21 mouse cellular contexts compared by ENCODE assay signal in the genomic region with DNA sequence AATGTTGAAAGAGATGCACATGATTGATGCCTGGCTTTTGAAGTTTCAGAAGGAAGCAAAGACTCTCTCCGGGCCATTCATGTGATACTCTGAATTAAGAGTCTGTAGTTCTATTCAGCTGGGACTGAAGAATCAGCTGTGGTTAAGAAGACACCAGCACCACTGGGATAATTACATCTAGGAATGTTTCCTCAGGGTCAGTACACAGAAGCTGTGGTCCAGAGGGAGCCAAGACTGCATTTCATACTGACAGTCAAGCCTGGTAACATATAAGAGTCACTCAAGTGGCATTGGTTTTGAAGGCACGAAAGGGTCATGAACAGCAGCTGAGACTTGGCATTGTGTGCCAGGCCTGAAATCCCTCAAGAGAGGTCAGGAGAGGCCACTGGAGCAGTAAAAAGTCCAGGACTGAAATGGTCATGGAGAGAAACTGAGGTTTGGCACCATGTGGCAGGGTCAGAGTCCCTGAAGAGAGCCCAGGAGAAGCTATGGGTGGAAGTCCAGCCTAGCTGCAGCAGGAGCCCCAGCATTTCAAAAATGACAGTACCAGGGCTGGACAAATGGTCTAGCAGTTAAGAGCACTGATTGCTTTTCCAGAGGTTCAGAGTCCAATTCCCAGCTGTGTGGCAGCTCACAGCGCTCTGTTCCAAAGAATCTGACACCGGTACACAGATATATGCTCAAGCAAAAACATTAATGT. TPM values are rescaled to one million over a fixed set of nuclear protein-coding genes. Genes with fewer than 3 reads are reported as not detected.
A peak's percentile ranks its signal among the peaks of the same experiment; 100 is the strongest.
DNase-seq lines count a peak whose midpoint lies in the region; ATAC-seq and TF ChIP-seq lines count a peak whose summit lies in the region.
"Had no signal": no experiment of that assay in that cellular context is flagged by ENCODE, and none has a peak within 500 bp of the region (broad histone marks: within the 10 kb centered on the region; RNA-seq: fewer than 3 reads in every experiment).

No protein-coding gene starts in this region.

- no peak overlapping the region for H3K27ac ChIP-seq in liver, adult 2 months (replicated peaks; ENCODE audit: insufficient read depth, low read depth, low read length)
- H3K27ac ChIP-seq in cortical plate, adult 2 months (ENCODE audit: insufficient read depth, low read length): 0 out of 2 replicates have a peak overlapping the region, but pooled peaks have one; percentile 29
- H3K27ac ChIP-seq in liver, embryonic 14.5 days: no peak overlapping the region
- H3K27ac ChIP-seq: embryonic facial prominence, embryonic 10.5 days; hindbrain, embryonic 10.5 days; limb, embryonic 15.5 days; neural tube, embryonic 13.5 days had no signal

- peaks cover 3% of the 10 kb centered on the region; the same call in 1 of the 2 replicates for H3K4me1 ChIP-seq in liver, adult 2 months (ENCODE audit: control insufficient read depth, insufficient read depth, low read length)
- peaks cover 6% of the 10 kb centered on the region for H3K4me1 ChIP-seq in cortical plate, adult 2 months (ENCODE audit: control insufficient read depth, insufficient read depth, low read length)
- peaks cover 20 to 29% of the 10 kb centered on the region in 2 experiments for H3K4me1 ChIP-seq in liver, embryonic 14.5 days (replicated peaks; ENCODE audit: control insufficient read depth in 2 of 2, insufficient read depth in 2 of 2, low read length in 1 of 2)
- H3K4me1 ChIP-seq: embryonic facial prominence, embryonic 10.5 days; hindbrain, embryonic 10.5 days; limb, embryonic 15.5 days; neural tube, embryonic 13.5 days had no signal

- TF ChIP-seq CTCF in liver, adult 2 months (IDR thresholded peaks at IDR 0.05; ENCODE audit: low read depth, low read length): no peak
- TF ChIP-seq CTCF in cortical plate, adult 2 months (IDR thresholded peaks at IDR 0.05; ENCODE audit: extremely low read depth, insufficient read depth, low read length): no peak
- TF ChIP-seq CTCF in liver, embryonic 14.5 days (IDR thresholded peaks at IDR 0.05; ENCODE audit: low read depth): no peak

- 42% methylated on average over 4 of the region's 4 CpGs for WGBS in liver, adult 2 months
- 90% methylated on average over 4 of the region's 4 CpGs for WGBS in liver, embryonic 14.5 days (ENCODE audit: insufficient replicate concordance)

- no peaks in the 10 kb centered on the region for H3K36me3 ChIP-seq in liver, adult 2 months (ENCODE audit: control insufficient read depth, insufficient read depth, low read length)
- H3K36me3 ChIP-seq in liver, embryonic 14.5 days (replicated peaks; ENCODE audit: control insufficient read depth, insufficient read depth, low read depth): no peaks in the 10 kb centered on the region
- H3K36me3 ChIP-seq: embryonic facial prominence, embryonic 10.5 days; hindbrain, embryonic 10.5 days; limb, embryonic 15.5 days; neural tube, embryonic 13.5 days had no signal

- H3K4me3 ChIP-seq in liver, adult 2 months (ENCODE audit: insufficient read depth, low read depth, low read length): no peak overlapping the region
- H3K4me3 ChIP-seq in cortical plate, adult 2 months (ENCODE audit: insufficient read depth, low read length): no peak overlapping the region
- H3K4me3 ChIP-seq in liver, embryonic 14.5 days (ENCODE audit: insufficient read depth in 1 of 2, low read depth in 2 of 2, low read length in 2 of 2): no peak overlapping the region
- H3K4me3 ChIP-seq: embryonic facial prominence, embryonic 10.5 days; erythroblast, embryonic 14.5 days; hindbrain, embryonic 10.5 days; limb, embryonic 15.5 days; neural tube, embryonic 13.5 days had no signal

- no peaks in the 10 kb centered on the region for H3K79me2 ChIP-seq in liver, adult 2 months (ENCODE audit: control insufficient read depth, insufficient read depth, low read length)

- DNase-seq in kidney, adult 11 months: peak; percentile 24
- DNase-seq in kidney, postnatal 10 days: no peak
- peak; percentile 72 for DNase-seq in liver, adult 2 months (ENCODE audit: extremely low read depth, low read depth, low spot score)
- no peak for DNase-seq in liver
- DNase-seq in liver, embryonic 14.5 days (ENCODE audit: low read depth in 3 of 3, low spot score in 3 of 3): no peak
- no peak for DNase-seq in left cerebral cortex, adult 18-20 months (ENCODE audit: low spot score in 2 of 2)
- no peak for DNase-seq in urinary bladder, postnatal 14 days (ENCODE audit: low spot score)
- DNase-seq: cerebellum, adult 11 months; cerebellum, postnatal 25 days; heart, adult 18-20 months; lung, postnatal 4 days; right cerebral cortex, postnatal 14 days; thymus, postnatal 4 days had no signal

- TF ChIP-seq EP300 in liver, embryonic 14.5 days (IDR thresholded peaks at IDR 0.05; ENCODE audit: low read depth): no peak

- no peaks in the 10 kb centered on the region for H3K9me3 ChIP-seq in liver, embryonic 14.5 days (ENCODE audit: control insufficient read depth, low read length)
- H3K9me3 ChIP-seq: hindbrain, embryonic 10.5 days; limb, embryonic 15.5 days; neural tube, embryonic 13.5 days had no signal

- no peaks in the 10 kb centered on the region for H3K27me3 ChIP-seq in liver, adult 2 months (ENCODE audit: control insufficient read depth, insufficient read depth, low read length)
- no peaks in the 10 kb centered on the region for H3K27me3 ChIP-seq in liver, embryonic 14.5 days (ENCODE audit: control insufficient read depth, insufficient read depth, low read length)
- H3K27me3 ChIP-seq: limb, embryonic 15.5 days; neural tube, embryonic 13.5 days had no signal

- H3K9ac ChIP-seq in liver, adult 2 months (ENCODE audit: low read depth, low read length): no peak overlapping the region
- peak overlapping the region; percentile 23; the same call in 1 of the 2 replicates for H3K9ac ChIP-seq in liver, embryonic 14.5 days (replicated peaks)
- H3K9ac ChIP-seq: limb, embryonic 15.5 days; neural tube, embryonic 13.5 days had no signal

- TF ChIP-seq POLR2A in liver, adult 2 months (IDR thresholded peaks at IDR 0.05; ENCODE audit: extremely low read depth, insufficient read depth, low read length): no peak
- TF ChIP-seq POLR2A in cortical plate, adult 2 months (IDR thresholded peaks at IDR 0.05; ENCODE audit: extremely low read depth, insufficient read depth, low read length): no peak

- H3K4me2 ChIP-seq in liver, embryonic 14.5 days (ENCODE audit: low read depth): no peak overlapping the region
- H3K4me2 ChIP-seq: limb, embryonic 15.5 days; midbrain, embryonic 11.5 days; neural tube, embryonic 13.5 days had no signal

- no peak for ATAC-seq in liver, embryonic 14.5 days (ENCODE audit: insufficient read depth)
- ATAC-seq: forebrain, embryonic 14.5 days had no signal

RNA-seq across cellular contexts. Expression of a gene that starts 9.3 kb away (rescaled TPM):
- total RNA-seq in liver, adult 2 months (2014; rRNA removed): 1.9 and 2.9 TPM in 2 replicates
- 0.98 and 1.1 TPM in 2 replicates for polyA plus RNA-seq in liver, adult 2 months (2012; rRNA removed)
- polyA plus RNA-seq in cortical plate, adult 2 months (2012; rRNA removed): 34.2 and 34.4 TPM in 2 replicates
- 6.6 and 8.1 TPM in 2 replicates for polyA plus RNA-seq in liver, embryonic 14.5 days (2012; rRNA removed)
- 10.9 and 12.3 TPM in 2 replicates for polyA plus RNA-seq in liver, embryonic 14.5 days (2014; fragmentation: Nextera tagmentation; extraction: Ambion mirVana)
- 10 to 100 TPM; 61.8 to 64.3 TPM for total RNA-seq in left cerebral cortex, adult 18-20 months (2021)

RNA-seq across cellular contexts. Expression of a gene that starts 39.5 kb away (rescaled TPM):
- 15.9 and 19.1 TPM in 2 replicates for total RNA-seq in liver, adult 2 months (2014; rRNA removed)
- polyA plus RNA-seq in liver, adult 2 months (2012; rRNA removed): 7.9 and 9.8 TPM in 2 replicates
- 51.7 and 60.1 TPM in 2 replicates for polyA plus RNA-seq in cortical plate, adult 2 months (2012; rRNA removed)
- 5.2 and 8.5 TPM in 2 replicates for polyA plus RNA-seq in liver, embryonic 14.5 days (2012; rRNA removed)
- 12.1 and 15.2 TPM in 2 replicates for polyA plus RNA-seq in liver, embryonic 14.5 days (2014; fragmentation: Nextera tagmentation; extraction: Ambion mirVana)
- 100 to 1,000 TPM; 128 to 129 TPM for total RNA-seq in left cerebral cortex, adult 18-20 months (2021)

RNA-seq across cellular contexts. Expression of a gene that starts 48.2 kb away (rescaled TPM):
- 17.8 and 19.5 TPM in 2 replicates for total RNA-seq in liver, adult 2 months (2014; rRNA removed)
- 7.2 and 9.3 TPM in 2 replicates for polyA plus RNA-seq in liver, adult 2 months (2012; rRNA removed)
- polyA plus RNA-seq in cortical plate, adult 2 months (2012; rRNA removed): 23.1 and 24.3 TPM in 2 replicates
- polyA plus RNA-seq in liver, embryonic 14.5 days (2012; rRNA removed): 6.9 and 9.8 TPM in 2 replicates
- 27.5 and 27.9 TPM in 2 replicates for polyA plus RNA-seq in liver, embryonic 14.5 days (2014; fragmentation: Nextera tagmentation; extraction: Ambion mirVana)
- total RNA-seq in left cerebral cortex, adult 18-20 months (2021): 10 to 100 TPM; 46.9 to 54.7 TPM

Comparison
In these comparisons a context has a peak if more than half of its experiments do, and no peak if none do; other contexts are left out.
1. DNase-seq: peak in kidney, adult 11 months (single experiment) and liver, adult 2 months (single experiment); none in kidney, postnatal 10 days (single experiment), liver (single experiment), liver, embryonic 14.5 days (0 of 3), left cerebral cortex, adult 18-20 months (0 of 2) and urinary bladder, postnatal 14 days (single experiment).